Mouse (Mus musculus): ENCODE data around the gene Fbxo21.

DNA sequence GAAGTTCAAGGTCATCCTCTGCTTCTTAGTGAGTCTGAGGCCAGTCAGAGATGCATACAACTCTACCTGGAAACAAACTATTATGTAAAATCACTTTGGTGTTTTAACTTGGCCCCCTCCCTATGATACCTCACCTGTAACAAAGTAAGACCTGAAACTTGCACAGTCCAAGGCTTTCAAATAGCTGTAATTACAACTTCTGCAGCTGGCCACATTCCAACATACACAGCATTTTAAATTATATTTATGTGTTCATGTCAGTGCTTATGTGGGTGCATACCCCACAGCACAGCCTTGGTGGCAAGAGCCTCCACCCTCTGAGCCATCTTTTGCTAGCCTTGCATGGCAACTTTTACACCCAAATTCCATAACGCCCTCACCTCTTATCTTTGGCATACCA, 58.1 kb downstream of the Fbxo21 start:
- TF ChIP-seq POLR2A (IDR thresholded peaks at IDR 0.05; ENCODE audit: extremely low read depth, insufficient read depth, low read length) (no peak), CTCF (IDR thresholded peaks at IDR 0.05; ENCODE audit: extremely low read depth, insufficient read depth, low read length) (no peak)

All from cortical plate, adult 2 months (tissue).